Mouse (Mus musculus) hindbrain, embryonic 10.5 days (tissue): ENCODE measurements around the gene Eif3i. TPM values are rescaled to one million over a fixed set of nuclear protein-coding genes. Genes with fewer than 3 reads are reported as not detected.

Experiments used
- polyA plus RNA-seq: library from polyadenylated mRNA; unstranded; fragments of >200 nt; fragmentation: Nextera tagmentation; extraction: Ambion mirVana; gene quantifications from 2 replicates; pipeline ENCODE4 v1.2.1, GENCODE M21; 2016

Gene Eif3i
- polyA plus RNA-seq, 1 experiment from 2014 or later = 268 TPM

Other genes starting within 250 kb of the Eif3i start
- gene Zbtb8a, start 222.5 kb downstream of the Eif3i start, polyA plus RNA-seq = 7.7 and 11.8 TPM in 2 replicates
- 1.8 and 2.1 TPM in 2 replicates for gene Zbtb8b, start 159.8 kb downstream of the Eif3i start, polyA plus RNA-seq
- 22.2 and 24.8 TPM in 2 replicates for gene Bsdc1, start 139.1 kb downstream of the Eif3i start, polyA plus RNA-seq
- gene Tssk3, start 109.6 kb downstream of the Eif3i start, polyA plus RNA-seq = not detected in 2 replicates
- gene Fam229a, start 109.5 kb downstream of the Eif3i start, polyA plus RNA-seq = 0.41 TPM in 1 of 2 replicates, not detected in the other
- gene Marcksl1, start 87.1 kb downstream of the Eif3i start, polyA plus RNA-seq = 1,645 and 2,027 TPM in 2 replicates
- gene Hdac1, start 57.9 kb downstream of the Eif3i start, polyA plus RNA-seq = 241 and 286 TPM in 2 replicates
- 6.5 and 6.6 TPM in 2 replicates for gene Lck, start 27.0 kb downstream of the Eif3i start, polyA plus RNA-seq
- gene Fam167b, start 22.1 kb downstream of the Eif3i start, polyA plus RNA-seq = 0.46 and 1.0 TPM in 2 replicates
- gene Tmem234, start within 50 bp of the Eif3i start, polyA plus RNA-seq = 226 and 229 TPM in 2 replicates
- 0.90 and 1.3 TPM in 2 replicates for gene Dcdc2b, start 13.6 kb upstream of the Eif3i start, polyA plus RNA-seq
- gene Iqcc, start 18.5 kb upstream of the Eif3i start, polyA plus RNA-seq = 27.7 and 29.1 TPM in 2 replicates
- 53.2 and 75.0 TPM in 2 replicates for gene Ccdc28b, start 23.3 kb upstream of the Eif3i start, polyA plus RNA-seq
- 90.1 and 108 TPM in 2 replicates for gene Txlna, start 40.4 kb upstream of the Eif3i start, polyA plus RNA-seq
- gene Kpna6, start 72.1 kb upstream of the Eif3i start, polyA plus RNA-seq = 14.5 and 16.4 TPM in 2 replicates
- 15.2 and 24.1 TPM in 2 replicates for gene Tmem39b, start 96.2 kb upstream of the Eif3i start, polyA plus RNA-seq
- 160 and 168 TPM in 2 replicates for gene Khdrbs1, start 141.7 kb upstream of the Eif3i start, polyA plus RNA-seq
- gene Ptp4a2, start 210.6 kb upstream of the Eif3i start, polyA plus RNA-seq = 230 and 278 TPM in 2 replicates